Mouse (Mus musculus): ENCODE data around the gene Gm3573.
"Not testable (repeated sequence)": the region's sequence is repeated elsewhere in the genome, so short reads cannot be mapped to it uniquely, and the experiment has no call there.

Gene Gm3573

GRCm38 (mm10) chr14:42190691-42191090 is at the start of gene Gm3573:
Gene Gm3573 (minus strand): TSS chr14:42190791.
- DNase-seq = not testable (repeated sequence)

DNA sequence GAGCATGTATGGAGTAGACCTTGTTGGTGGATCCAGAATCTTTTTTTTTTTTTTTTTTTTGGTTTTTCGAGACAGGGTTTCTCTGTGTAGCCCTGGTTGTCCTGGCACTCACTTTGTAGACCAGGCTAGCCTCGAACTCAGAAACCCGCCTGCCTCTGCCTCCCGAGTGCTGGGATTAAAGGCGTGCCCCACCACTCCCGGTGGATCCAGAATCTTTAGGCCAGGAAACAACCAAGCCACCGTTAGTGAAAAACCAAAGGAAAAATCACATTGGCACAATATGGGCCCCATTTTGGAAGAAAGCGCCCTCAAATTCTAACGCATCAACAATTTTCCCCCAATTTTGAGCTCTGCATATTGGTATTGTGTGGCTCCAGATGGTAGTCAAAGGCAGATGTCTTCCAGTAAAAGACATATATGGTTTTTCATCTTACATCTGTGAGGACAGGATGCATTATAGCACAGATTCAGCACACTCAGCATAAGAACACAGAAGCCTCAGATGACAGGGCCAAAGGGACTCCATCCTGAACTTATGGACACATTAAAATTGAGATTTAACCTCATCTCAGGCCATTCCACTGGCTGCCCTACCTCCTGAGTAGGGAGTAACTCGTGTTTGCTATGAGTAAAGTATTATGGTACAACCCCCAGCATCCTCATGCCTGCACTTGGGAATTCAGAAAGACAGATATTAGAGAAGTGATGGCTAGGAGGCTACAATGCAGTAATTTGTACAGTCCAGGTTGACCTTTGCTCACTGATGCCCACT is 26.4 kb upstream of the Gm3573 start:
- peak; percentile 1 to 4 for DNase-seq

- not testable (repeated sequence) for DNase-seq
Observed at GRCm38 (mm10) chr14:42183936-42184335, 6.7 kb downstream of the Gm3573 start.

GRCm38 (mm10) chr14:42162522-42162921 is 28.1 kb downstream of the Gm3573 start, which contains the start of gene Gm17027:
Gene Gm17027 (minus strand): TSS chr14:42162622.
- DNase-seq = not testable (repeated sequence)
